ENCODE assay signal across 9 mouse cellular contexts in the genomic region with DNA sequence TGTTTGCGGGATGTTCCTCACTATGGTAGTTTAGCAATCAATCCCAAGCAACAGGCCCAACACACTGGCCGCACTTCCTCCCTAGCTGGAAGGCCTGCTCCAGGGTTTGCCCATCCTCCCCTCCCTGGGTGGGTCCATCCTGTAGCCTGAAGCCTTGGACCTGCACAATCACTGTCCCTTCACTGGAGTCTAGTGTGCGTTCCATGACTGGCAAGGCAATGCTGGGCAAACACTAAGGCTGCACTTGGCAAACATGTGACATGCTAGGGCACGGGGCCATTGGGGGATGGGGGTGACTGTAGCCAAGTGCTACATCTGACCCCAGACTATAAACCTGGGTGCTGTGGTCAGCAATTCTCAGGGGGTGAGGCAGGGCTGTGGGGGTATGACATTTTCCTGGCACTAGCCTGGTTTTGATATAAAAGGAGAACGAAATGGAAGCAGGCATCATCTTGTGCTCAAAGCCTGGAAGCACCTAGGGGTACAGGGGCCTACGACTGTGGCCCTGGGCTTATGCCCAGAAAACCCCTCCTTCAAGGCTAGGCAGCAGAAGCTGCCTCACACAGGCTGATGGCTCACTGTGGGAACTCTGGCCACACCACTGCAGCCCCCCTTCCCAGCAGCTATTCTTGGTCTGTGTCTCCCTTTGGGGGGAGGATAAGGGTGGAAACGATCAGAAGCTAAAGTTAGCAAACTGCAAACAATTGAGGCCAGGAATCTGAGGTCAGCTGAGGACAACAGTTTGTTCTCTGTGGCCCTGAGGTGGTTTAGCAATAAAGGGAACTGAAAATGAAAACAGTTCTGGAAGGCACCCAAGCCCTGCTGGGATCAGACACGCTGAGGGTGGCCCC. TPM values are rescaled to one million over a fixed set of nuclear protein-coding genes. Genes with fewer than 3 reads are reported as not detected.
DNase-seq lines count a peak whose midpoint lies in the region; ATAC-seq lines count a peak whose summit lies in the region.
"Had no signal": no experiment of that assay in that cellular context is flagged by ENCODE, and none has a peak within 500 bp of the region (broad histone marks: within the 10 kb centered on the region; RNA-seq: fewer than 3 reads in every experiment).

No protein-coding gene starts in this region.

- peak overlapping the region; percentile 63 for H3K27ac ChIP-seq in embryonic facial prominence, embryonic 10.5 days (replicated peaks)
- peak overlapping the region; percentile 75 for H3K27ac ChIP-seq in heart, embryonic 15.5 days
- H3K27ac ChIP-seq: embryonic facial prominence, embryonic 12.5 days had no signal

- ATAC-seq in heart, embryonic 15.5 days (replicated peaks; ENCODE audit: insufficient number of reproducible peaks, insufficient read depth, low FRiP score, low read depth), result peak; percentile 78
- ATAC-seq in megakaryocyte progenitor cell, adult 5-6 weeks (replicated peaks; ENCODE audit: poor library complexity), result peak; percentile 53

- no peak overlapping the region for H3K4me3 ChIP-seq in embryonic facial prominence, embryonic 10.5 days
- no peak overlapping the region for H3K4me3 ChIP-seq in heart, embryonic 15.5 days
- H3K4me3 ChIP-seq: embryonic facial prominence, embryonic 12.5 days had no signal

- no peaks in the 10 kb centered on the region for H3K9me3 ChIP-seq in embryonic facial prominence, embryonic 10.5 days
- H3K9me3 ChIP-seq in heart, embryonic 15.5 days (replicated peaks), result no peaks in the 10 kb centered on the region
- H3K9me3 ChIP-seq: embryonic facial prominence, embryonic 12.5 days had no signal

- no peaks in the 10 kb centered on the region for H3K27me3 ChIP-seq in embryonic facial prominence, embryonic 10.5 days (replicated peaks; ENCODE audit: low read depth, poor library complexity, severe bottlenecking)
- no peaks in the 10 kb centered on the region for H3K27me3 ChIP-seq in heart, embryonic 15.5 days
- H3K27me3 ChIP-seq: embryonic facial prominence, embryonic 12.5 days had no signal

- H3K4me1 ChIP-seq in embryonic facial prominence, embryonic 10.5 days, result peaks cover 65% of the 10 kb centered on the region
- peaks cover 74% of the 10 kb centered on the region for H3K4me1 ChIP-seq in heart, embryonic 15.5 days (replicated peaks)

- peak; percentile 52 to 82 for DNase-seq in B cell, adult 2 months
- DNase-seq in Muller cell, postnatal 12 days (ENCODE audit: inconsistent ontology term), result peak; percentile 81
- DNase-seq in embryonic facial prominence, embryonic 10.5 days (ENCODE audit: low spot score), result no peak
- peak; percentile 85 to 95 for DNase-seq in kidney, postnatal 25 days
- peak; percentile 43 for DNase-seq in yolk sac, embryonic 10.5 days (ENCODE audit: low spot score)
- no peak for DNase-seq in frontal cortex, adult 2 months (ENCODE audit: extremely low spot score in 1 of 2, low spot score in 1 of 2)

- peak overlapping the region; percentile 36 for H3K4me2 ChIP-seq in heart, embryonic 15.5 days
- H3K4me2 ChIP-seq: embryonic facial prominence, embryonic 12.5 days had no signal

- 0 out of 2 replicates have a peak overlapping the region, but pooled peaks have one; percentile 20 for H3K9ac ChIP-seq in heart, embryonic 15.5 days
- H3K9ac ChIP-seq: embryonic facial prominence, embryonic 12.5 days had no signal

- no peaks in the 10 kb centered on the region for H3K36me3 ChIP-seq in embryonic facial prominence, embryonic 10.5 days (replicated peaks)
- H3K36me3 ChIP-seq in heart, embryonic 15.5 days, result no peaks in the 10 kb centered on the region
- H3K36me3 ChIP-seq: embryonic facial prominence, embryonic 12.5 days had no signal

- WGBS in embryonic facial prominence, embryonic 10.5 days, result 52% methylated on average over 8 of the region's 8 CpGs
- WGBS in heart, embryonic 15.5 days, result 37% methylated on average over 8 of the region's 8 CpGs

RNA-seq across cellular contexts. Expression of gene E030018B13Rik, which starts 5.0 kb away (rescaled TPM):
- polyA plus RNA-seq in embryonic facial prominence, embryonic 10.5 days (2016; fragmentation: Nextera tagmentation; extraction: Ambion mirVana), result not detected in 2 replicates
- 0.14 and 0.20 TPM in 2 replicates for polyA plus RNA-seq in heart, embryonic 15.5 days (2015; fragmentation: Nextera tagmentation; extraction: Ambion mirVana)
- not detected in 2 replicates for total RNA-seq in megakaryocyte progenitor cell, adult 5-6 weeks (2015)
- not detected in 2 replicates for total RNA-seq in megakaryocyte progenitor cell, adult 5-6 weeks (2017)
- polyA plus RNA-seq in frontal cortex, adult 2 months (2012; rRNA removed), result not detected in 2 replicates
- polyA plus RNA-seq: embryonic facial prominence, embryonic 12.5 days had no signal

RNA-seq across cellular contexts. Expression of gene Klf13, which starts 27.1 kb away (rescaled TPM):
- polyA plus RNA-seq in embryonic facial prominence, embryonic 10.5 days (2016; fragmentation: Nextera tagmentation; extraction: Ambion mirVana), result 22.1 and 23.9 TPM in 2 replicates
- polyA plus RNA-seq in heart, embryonic 15.5 days (2015; fragmentation: Nextera tagmentation; extraction: Ambion mirVana), result 23.4 and 25.6 TPM in 2 replicates
- 37.6 and 46.3 TPM in 2 replicates for total RNA-seq in megakaryocyte progenitor cell, adult 5-6 weeks (2015)
- total RNA-seq in megakaryocyte progenitor cell, adult 5-6 weeks (2017), result 16.9 and 24.3 TPM in 2 replicates
- polyA plus RNA-seq in frontal cortex, adult 2 months (2012; rRNA removed), result 57.6 and 60.4 TPM in 2 replicates

Comparison
In these comparisons a context has a peak if more than half of its experiments do, and no peak if none do; other contexts are left out.
1. DNase-seq: peak in B cell, adult 2 months (2 of 2), Muller cell, postnatal 12 days (single experiment), kidney, postnatal 25 days (2 of 2) and yolk sac, embryonic 10.5 days (single experiment); none in embryonic facial prominence, embryonic 10.5 days (single experiment) and frontal cortex, adult 2 months (0 of 2).